Mouse (Mus musculus) heart, postnatal 14 days (tissue): ENCODE data around the gene Pxmp2. TPM values are rescaled to one million over a fixed set of nuclear protein-coding genes. Genes with fewer than 3 reads are reported as not detected.

Experiments used
- DNase-seq, 2 experiments: peaks; one replicate each; pipeline ENCODE4 v3.0.0; 2021 to 2022
- intact Hi-C: fragments of 180-260 bp; cut with DNase I; formaldehyde crosslinking; loops from one replicate; pipeline ENCODE4 v1.15.1; 2025
- total RNA-seq, 2 experiments: library from RNA; stranded (reverse); gene quantifications; 2 replicates each; pipeline ENCODE4 v1.2.3; 2021

Gene Pxmp2
- total RNA-seq, 2 experiments from 2014 or later, result 49.9 to 60.2 TPM

- intact Hi-C loops, result no loop called here
These were observed 54.3 kb downstream of the Pxmp2 start for GRCm38 (mm10) chr5:110231638-110232037.

GRCm38 (mm10) chr5:110230780-110231461, 55.1 kb downstream of the Pxmp2 start, which contains the start of gene Ankle2:
Gene Ankle2 (plus strand): TSS chr5:110231004.
- intact Hi-C loops, result no loop called here

More at GRCm38 (mm10) chr5:110231638-110232037, 54.3 kb downstream of the Pxmp2 start:
- peak in 1 of 2 experiments; percentile 4 for DNase-seq

GRCm38 (mm10) chr5:110230401-110230779, 55.6 kb downstream of the Pxmp2 start:
- no peak for DNase-seq
- intact Hi-C loops, result no loop called here

More at GRCm38 (mm10) chr5:110230780-110231461, 55.1 kb downstream of the Pxmp2 start, which contains the start of gene Ankle2:
- peak; percentile 95 for DNase-seq

GRCm38 (mm10) chr5:110227336-110227883, 58.6 kb downstream of the Pxmp2 start:
- DNase-seq, result no peak

GRCm38 (mm10) chr5:110225056-110225455, 60.9 kb downstream of the Pxmp2 start:
- no peak for DNase-seq
- intact Hi-C loops, result no loop called here

More at GRCm38 (mm10) chr5:110227336-110227883, 58.6 kb downstream of the Pxmp2 start:
- intact Hi-C loops, result no loop called here

Other genes with a start within 250 kb of the Pxmp2 start
- gene Gm17655, start 213.7 kb downstream of the Pxmp2 start, total RNA-seq, result 1 to 10 TPM; 2.9 to 3.6 TPM
- under 1 TPM in 1 of 2 experiments, not detected in 1; 0.07 TPM for gene Gm35315, start 191.8 kb downstream of the Pxmp2 start, total RNA-seq
- gene Plcxd1, start 186.2 kb downstream of the Pxmp2 start, total RNA-seq, result not detected
- 10 to 100 TPM; 27.0 to 29.8 TPM for gene Gtpbp6, start 178.0 kb downstream of the Pxmp2 start, total RNA-seq
- gene Zfp605, start 176.1 kb downstream of the Pxmp2 start, total RNA-seq, result 1 to 10 TPM; 2.9 to 3.0 TPM
- 10 to 100 TPM; 21.0 to 21.4 TPM for gene Chfr, start 150.3 kb downstream of the Pxmp2 start, total RNA-seq
- gene Golga3, start 109.5 kb downstream of the Pxmp2 start, total RNA-seq, result 10 to 100 TPM; 36.5 to 42.6 TPM
- gene Ankle2, start 55.2 kb downstream of the Pxmp2 start, total RNA-seq, result 10 to 100 TPM; 25.8 to 25.9 TPM
- 10 to 100 TPM; 28.9 to 32.3 TPM for gene Pgam5, start 16.3 kb downstream of the Pxmp2 start, total RNA-seq
- gene Pole, start 120 bp upstream of the Pxmp2 start, total RNA-seq, result 1 to 10 TPM; 2.4 to 3.9 TPM
- gene P2rx2, start 57.0 kb upstream of the Pxmp2 start, total RNA-seq, result not detected
- not detected for gene Lrcol1, start 58.5 kb upstream of the Pxmp2 start, total RNA-seq
- 10 to 100 TPM; 47.4 to 50.6 TPM for gene Fbrsl1, start 162.3 kb upstream of the Pxmp2 start, total RNA-seq